Mouse (Mus musculus): ENCODE results near the gene Aldh3a2. TPM values are rescaled to one million over a fixed set of nuclear protein-coding genes. Genes with fewer than 3 reads are reported as not detected.

Gene Aldh3a2
- total and polyA plus RNA-seq, 3 experiments: 11.0 to 15.0 TPM; not detected in 1

DNA sequence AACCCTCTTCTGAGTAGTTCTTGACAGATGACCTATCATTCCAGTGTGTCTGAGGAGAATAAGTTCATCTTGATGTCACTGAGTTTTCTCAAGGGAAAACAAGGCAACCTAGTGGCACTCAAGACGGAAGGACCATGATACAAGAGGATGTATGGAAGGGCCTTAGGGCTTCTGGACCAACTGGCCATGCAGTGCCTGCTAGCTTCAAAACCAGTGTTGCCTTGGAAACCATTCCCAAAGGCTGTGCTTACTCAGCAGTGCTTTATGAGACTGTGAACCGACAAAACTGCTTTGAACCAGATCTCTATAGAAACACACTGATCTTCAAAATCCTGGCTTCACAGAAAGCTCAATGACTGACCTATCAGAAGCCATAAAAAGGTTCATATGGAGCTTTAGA is 76.5 kb downstream of the Aldh3a2 start:
- Histone ChIP-seq H3K9me3 (replicated peaks; ENCODE audit: insufficient read depth, low read length) (no peaks in the 10 kb centered on the region), H3K4me1 (ENCODE audit: control insufficient read depth in 1 of 2, insufficient read depth in 2 of 2, low read length in 2 of 2) (peaks cover 0 to 6% of the 10 kb centered on the region in 2 experiments; a peak in 1 of 4 replicates)
- TF ChIP-seq GATA1 (IDR thresholded peaks at IDR 0.05; ENCODE audit: low read depth, low read length) (no peak), MXI1 (IDR thresholded peaks at IDR 0.05; ENCODE audit: low read depth, low read length) (no peak), MYB (IDR thresholded peaks at IDR 0.05; ENCODE audit: low read depth, low read length) (no peak), USF1 (IDR thresholded peaks at IDR 0.05; ENCODE audit: low read depth, low read length) (no peak), MAZ (IDR thresholded peaks at IDR 0.05; ENCODE audit: low read depth, low read length) (no peak), MEF2A (IDR thresholded peaks at IDR 0.05; ENCODE audit: extremely low read depth, insufficient replicate concordance, low read depth, low read length, poor library complexity, severe bottlenecking) (no peak), ELF1 (IDR thresholded peaks at IDR 0.05; ENCODE audit: low read depth, low read length) (no peak), ZKSCAN1 (IDR thresholded peaks at IDR 0.05; ENCODE audit: low read depth, low read length) (no peak), HCFC1 (IDR thresholded peaks at IDR 0.05; ENCODE audit: low read depth, low read length) (no peak), E2F4 (IDR thresholded peaks at IDR 0.05; ENCODE audit: borderline replicate concordance, low read depth, low read length) (no peak), MAFK (IDR thresholded peaks at IDR 0.05; ENCODE audit: borderline replicate concordance, low read depth, low read length) (no peak), NRF1 (IDR thresholded peaks at IDR 0.05; ENCODE audit: insufficient read depth, low read depth, low read length, poor library complexity, severe bottlenecking) (no peak)

DNA sequence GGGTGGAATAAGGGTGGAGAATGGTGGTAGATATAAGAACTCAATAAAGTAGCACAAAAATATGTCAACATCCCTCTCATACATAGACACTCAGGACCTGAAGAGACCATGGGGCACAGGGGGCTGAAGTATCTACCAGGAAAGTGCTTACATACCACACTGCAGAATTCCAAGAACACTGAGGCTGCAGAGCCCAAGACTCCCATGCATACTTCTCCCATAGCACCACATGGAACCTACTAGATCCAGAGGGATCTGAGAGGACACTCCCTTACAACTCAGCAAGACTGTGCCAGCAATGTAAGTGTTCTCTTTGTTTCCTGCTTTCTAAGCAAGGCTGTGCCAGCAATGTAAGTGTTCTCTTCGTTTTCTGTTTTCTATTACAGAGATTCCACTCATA is 83.4 kb downstream of the Aldh3a2 start:
- no peak overlapping the region for H3K27ac ChIP-seq (ENCODE audit: control insufficient read depth, low read depth, low read length)
- peak; percentile 13 for DNase-seq (ENCODE audit: low read depth, low spot score)
- H3K36me3 ChIP-seq (ENCODE audit: control insufficient read depth in 1 of 2, insufficient read depth in 2 of 2, low read length in 2 of 2): peaks cover 0 to 4% of the 10 kb centered on the region in 2 experiments; a peak in 2 of 4 replicates
- no peaks in the 10 kb centered on the region for H3K9me3 ChIP-seq (replicated peaks; ENCODE audit: insufficient read depth, low read length)
- H3K4me1 ChIP-seq (ENCODE audit: control insufficient read depth in 1 of 2, insufficient read depth in 2 of 2, low read length in 2 of 2): peaks cover 2 to 5% of the 10 kb centered on the region in 2 experiments; a peak in 2 of 4 replicates
- H3K4me3 ChIP-seq (ENCODE audit: control insufficient read depth in 1 of 2, insufficient read depth in 1 of 2, low read depth in 2 of 2, low read length in 2 of 2): no peak overlapping the region
- H3K9ac ChIP-seq (ENCODE audit: control insufficient read depth, low read depth, low read length, poor library complexity, severe bottlenecking): no peak overlapping the region
- H3K27me3 ChIP-seq (ENCODE audit: control insufficient read depth in 1 of 2, insufficient read depth in 2 of 2, low read length in 2 of 2): no peaks in the 10 kb centered on the region
- TF ChIP-seq ZC3H11A (IDR thresholded peaks at IDR 0.05; ENCODE audit: low read depth, low read length) (no peak), JUND (IDR thresholded peaks at IDR 0.05; ENCODE audit: low read depth, low read length) (no peak), TCF12 (IDR thresholded peaks at IDR 0.05; ENCODE audit: low read depth, low read length) (no peak), SIN3A (IDR thresholded peaks at IDR 0.05; ENCODE audit: low read length) (no peak), POLR2A (IDR thresholded peaks at IDR 0.05; ENCODE audit: control insufficient read depth in 1 of 2, insufficient read depth in 1 of 2, low read depth in 1 of 2, low read length in 2 of 2, poor library complexity in 1 of 2) (no peak), MAZ (IDR thresholded peaks at IDR 0.05; ENCODE audit: low read depth, low read length) (no peak), CHD1 (IDR thresholded peaks at IDR 0.05; ENCODE audit: low read depth, low read length) (no peak), ZMIZ1 (IDR thresholded peaks at IDR 0.05; ENCODE audit: low read depth, low read length) (no peak), MXI1 (IDR thresholded peaks at IDR 0.05; ENCODE audit: low read depth, low read length) (no peak), ELF1 (IDR thresholded peaks at IDR 0.05; ENCODE audit: low read depth, low read length) (no peak), BHLHE40 (IDR thresholded peaks at IDR 0.05; ENCODE audit: borderline replicate concordance, low read depth, low read length) (no peak), SMC3 (IDR thresholded peaks at IDR 0.05; ENCODE audit: low read depth, low read length) (no peak), MAX (IDR thresholded peaks at IDR 0.05; ENCODE audit: low read length) (no peak), ZNF384 (IDR thresholded peaks at IDR 0.05; ENCODE audit: low read depth, low read length) (no peak)
- no peaks in the 10 kb centered on the region for H3K79me2 ChIP-seq (ENCODE audit: control insufficient read depth, insufficient read depth, low read length, poor library complexity)

More for the DNA sequence above, 76.5 kb downstream of the Aldh3a2 start:
- no peak for DNase-seq (ENCODE audit: low read depth, low spot score)
- H3K36me3 ChIP-seq (ENCODE audit: control insufficient read depth in 1 of 2, insufficient read depth in 2 of 2, low read length in 2 of 2): peaks cover 0 to 5% of the 10 kb centered on the region in 2 experiments; a peak in 1 of 4 replicates
- peaks cover 1 to 7% of the 10 kb centered on the region in 2 experiments; a peak in 1 of 4 replicates for H3K27me3 ChIP-seq (ENCODE audit: control insufficient read depth in 1 of 2, insufficient read depth in 2 of 2, low read length in 2 of 2)
- no peak overlapping the region for H3K4me3 ChIP-seq (ENCODE audit: control insufficient read depth in 1 of 2, insufficient read depth in 1 of 2, low read depth in 2 of 2, low read length in 2 of 2)
- no peak overlapping the region for H3K27ac ChIP-seq (ENCODE audit: control insufficient read depth, low read depth, low read length)
- no peaks in the 10 kb centered on the region for H3K79me2 ChIP-seq (ENCODE audit: control insufficient read depth, insufficient read depth, low read length, poor library complexity)
- H3K9ac ChIP-seq (ENCODE audit: control insufficient read depth, low read depth, low read length, poor library complexity, severe bottlenecking): no peak overlapping the region

Measured in MEL (cell line).